Mouse (Mus musculus) layer of hippocampus, adult 9-11 months (tissue): Measurements from ENCODE around the gene C5ar1.

ENCODE experiments used
- DNase-seq: peaks from one replicate; pipeline ENCODE4 v3.0.0; 2022

C5ar1 gene

DNA sequence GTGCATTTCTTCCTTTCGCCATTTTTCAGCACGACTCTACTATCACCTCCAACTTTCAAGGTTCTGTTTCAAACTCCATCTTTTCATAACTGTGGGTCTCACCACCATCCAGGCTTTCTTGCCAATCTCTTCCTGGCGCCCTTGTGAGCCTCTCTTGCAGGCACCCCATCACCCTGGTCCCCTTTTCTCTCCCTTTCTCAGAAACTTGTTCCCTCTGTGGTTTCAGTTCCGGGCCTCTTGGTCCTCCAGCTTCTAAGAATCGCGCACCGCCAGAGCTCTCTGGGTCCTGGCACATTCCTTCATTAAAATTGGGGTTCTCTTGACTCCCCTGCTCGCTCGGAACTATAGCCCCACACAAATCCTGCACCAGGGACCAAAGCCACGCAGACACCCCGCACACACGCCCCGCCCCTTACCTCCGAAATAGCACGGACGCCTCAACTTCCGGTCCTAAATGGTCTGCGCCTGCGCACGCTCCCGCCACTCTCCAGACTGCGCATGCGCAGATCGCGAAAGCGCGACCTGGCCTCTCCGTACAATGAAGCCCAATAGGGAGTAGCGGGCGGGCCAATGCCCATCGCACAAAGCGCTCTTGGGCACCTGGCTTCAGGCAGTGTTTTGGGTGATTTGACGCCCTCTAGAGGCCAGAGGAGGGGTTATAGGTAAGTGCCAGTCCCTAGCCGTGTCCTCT is 37.6 kb downstream of the C5ar1 start, which contains the start of gene Dhx34:
TSS of gene Dhx34 (minus strand) at position 456 of the 691 bp plus-strand sequence.
- DNase-seq: peak; percentile 96

DNA sequence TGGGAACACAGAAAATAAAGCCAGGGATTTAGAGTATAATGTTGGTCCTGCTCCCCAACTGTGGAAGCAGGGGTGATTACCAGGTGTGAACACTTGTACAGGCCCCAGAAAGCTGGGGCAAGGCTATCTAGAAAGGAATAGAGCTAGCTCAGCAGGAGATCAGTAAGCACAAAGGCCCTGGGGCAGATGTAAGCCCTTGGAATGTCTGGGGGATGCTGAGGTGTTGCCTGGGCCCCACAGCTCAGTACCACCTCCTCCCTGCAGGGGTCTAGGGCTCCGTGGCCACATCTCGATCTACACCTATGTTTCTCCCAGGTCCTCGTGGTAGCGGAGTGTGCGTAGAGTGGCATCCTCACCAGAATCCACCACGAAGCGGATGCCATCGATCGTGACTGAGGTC is 45.4 kb downstream of the C5ar1 start:
- DNase-seq: no peak

DNA sequence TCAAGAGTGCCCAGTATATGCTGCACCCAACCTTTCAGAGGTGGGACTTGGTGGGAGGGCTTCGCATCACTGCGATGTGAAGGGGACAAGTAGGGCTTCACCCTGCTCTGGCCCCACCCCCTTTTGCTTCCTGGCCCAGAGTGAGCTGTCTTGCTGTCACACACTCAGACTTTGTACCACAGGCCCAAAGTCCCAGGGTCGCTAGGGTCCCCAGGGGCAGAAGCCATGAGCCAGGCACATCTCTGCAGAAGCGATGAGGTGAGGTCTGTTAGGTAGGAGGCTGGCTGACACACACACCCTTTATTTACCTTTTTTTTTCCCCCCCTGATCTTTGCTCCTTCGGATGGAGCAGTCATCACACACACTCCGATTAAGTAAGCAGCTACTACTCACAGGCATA is 46.1 kb downstream of the C5ar1 start:
- no peak for DNase-seq

DNA sequence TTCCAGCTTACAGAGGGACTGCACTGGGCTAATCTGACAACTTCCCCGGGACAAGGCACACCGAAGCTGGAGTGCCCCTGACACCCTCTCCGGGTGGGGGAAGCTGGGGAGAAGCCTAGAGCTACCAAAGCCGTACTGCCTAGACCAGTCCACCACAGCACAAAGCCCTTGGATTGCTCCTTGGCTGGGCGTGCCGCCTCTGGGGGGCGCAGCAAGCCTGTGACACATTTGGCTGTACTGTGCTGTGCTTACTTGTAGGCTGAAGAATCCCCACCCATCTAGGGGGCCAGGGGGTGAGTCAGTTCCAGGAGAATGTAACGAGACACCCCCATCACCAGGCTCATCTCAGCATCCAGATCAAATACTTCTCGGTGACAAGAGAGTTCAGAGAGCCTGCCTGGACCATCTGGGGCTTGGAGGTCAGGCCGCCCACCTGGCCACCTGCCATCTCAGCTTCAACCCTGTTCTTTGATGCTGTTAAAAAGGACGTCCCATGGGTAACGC is 48.4 kb downstream of the C5ar1 start:
- DNase-seq: no peak

DNA sequence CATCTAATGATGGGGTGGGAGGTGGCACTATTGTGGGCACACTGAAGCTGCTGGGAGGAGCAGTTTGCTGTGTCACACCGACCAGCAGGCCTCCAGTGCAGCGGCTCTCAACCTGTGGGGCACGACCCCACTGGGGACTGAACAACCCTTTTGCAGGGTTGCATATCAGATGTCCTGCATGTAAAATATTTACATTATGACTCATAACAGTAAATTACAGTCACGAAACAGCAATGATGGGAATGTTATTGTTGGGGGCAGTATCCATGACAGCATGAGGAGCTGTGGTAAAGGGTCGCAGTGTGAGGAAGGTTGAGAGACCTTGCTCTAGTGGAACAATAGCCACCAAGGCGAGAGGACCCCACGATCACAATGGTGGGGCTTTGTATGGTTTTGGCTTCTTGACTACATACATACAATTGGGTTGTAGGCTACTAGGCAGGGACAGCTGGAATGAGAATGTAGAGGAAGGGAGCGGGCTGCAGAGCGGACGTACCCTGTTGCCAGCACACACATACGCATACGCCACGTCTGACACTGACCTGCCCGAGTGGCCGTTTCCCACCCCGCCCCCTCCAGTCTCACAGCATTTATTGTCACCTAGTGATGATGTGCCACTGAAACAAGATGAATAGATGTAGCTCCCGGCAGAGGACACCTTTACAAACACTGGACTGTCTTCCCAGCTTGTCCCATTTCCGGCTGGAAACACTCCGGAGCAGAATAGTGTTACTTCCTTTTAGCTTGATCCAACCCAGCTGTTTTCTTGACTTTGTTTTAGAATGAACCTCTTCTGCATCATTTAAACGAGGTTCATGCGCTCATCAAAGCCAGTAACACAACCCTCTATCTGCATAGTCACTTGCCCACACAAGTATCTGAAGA is 50.3 kb downstream of the C5ar1 start:
- DNase-seq: no peak

DNA sequence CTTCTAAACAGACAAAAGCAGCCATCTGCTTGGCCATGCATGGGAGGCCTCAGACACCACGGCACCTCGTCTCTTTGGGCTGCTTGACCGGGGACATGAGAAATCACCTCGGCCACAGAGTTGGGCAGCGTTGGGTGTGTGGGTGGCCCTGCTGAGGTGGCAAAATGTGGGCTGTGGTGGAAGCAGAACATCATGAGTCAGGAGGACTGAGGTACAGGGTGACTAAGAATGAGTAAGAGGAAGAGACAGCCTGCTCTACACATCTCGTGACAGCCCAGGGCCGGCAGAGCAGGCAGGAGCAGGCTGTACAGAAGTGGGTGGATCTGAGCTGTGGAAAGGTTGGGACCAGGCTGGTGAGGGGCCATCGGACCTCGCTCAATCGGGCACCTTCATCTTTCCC is 51.8 kb downstream of the C5ar1 start:
- peak; percentile 85 for DNase-seq

DNA sequence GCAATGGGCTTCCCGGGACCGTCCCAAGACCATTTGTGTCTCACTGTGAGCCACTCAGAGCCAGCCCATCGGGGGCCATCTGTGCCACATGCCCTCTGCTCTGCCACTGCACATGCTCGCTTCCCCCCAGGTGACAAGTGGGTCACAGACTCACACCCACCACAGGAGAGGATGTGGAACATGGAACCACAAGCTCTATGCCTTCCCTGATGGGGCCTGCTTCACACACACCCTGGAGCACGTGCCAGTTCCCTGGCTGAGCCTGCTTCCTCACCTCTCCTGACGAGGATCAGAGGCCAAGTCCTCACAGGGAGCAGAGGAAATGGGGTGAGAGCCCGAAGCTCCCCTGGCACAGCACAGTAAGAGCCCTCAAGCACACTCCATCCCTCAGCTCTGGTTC is 52.3 kb downstream of the C5ar1 start:
- peak; percentile 51 for DNase-seq

DNA sequence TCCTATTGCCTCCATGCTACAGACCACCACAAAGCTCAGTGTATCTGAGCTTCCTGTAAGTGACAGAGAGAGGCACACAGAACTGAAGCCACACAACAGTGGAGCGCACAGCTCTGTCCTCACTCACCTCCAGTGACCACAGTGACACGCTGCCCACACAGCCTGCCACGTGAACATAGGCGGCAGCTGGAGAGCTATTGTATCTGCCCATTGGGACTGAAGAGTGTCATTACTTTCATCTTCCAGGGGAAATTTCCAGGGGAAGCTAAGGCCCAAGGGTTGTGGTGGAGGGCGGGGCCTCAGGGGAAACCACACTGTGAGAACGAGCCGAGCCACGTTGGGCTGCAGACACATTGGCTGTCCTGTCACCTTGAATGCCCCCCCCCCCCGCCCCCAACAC is 54.5 kb downstream of the C5ar1 start:
- no peak for DNase-seq

DNA sequence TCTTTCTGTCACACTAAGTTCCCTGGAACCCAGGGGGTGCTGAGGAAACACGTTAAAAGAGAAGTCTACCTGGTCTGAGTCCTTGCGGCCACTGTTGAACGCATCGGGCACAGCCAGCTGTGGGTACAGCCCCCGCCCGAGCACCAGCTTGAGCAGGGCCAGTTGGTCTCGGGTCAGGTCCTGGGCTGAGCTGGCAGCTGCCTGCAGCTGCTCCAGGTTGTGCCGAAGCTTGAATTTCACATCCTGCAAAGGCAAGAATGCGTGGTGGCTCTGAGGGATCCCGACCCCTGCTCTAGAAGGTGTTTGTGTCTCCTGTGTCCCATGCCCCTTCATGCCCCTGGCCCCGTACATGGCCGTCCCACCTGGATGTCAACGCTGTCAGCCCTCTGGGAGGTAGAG is 55.8 kb downstream of the C5ar1 start:
- no peak for DNase-seq

DNA sequence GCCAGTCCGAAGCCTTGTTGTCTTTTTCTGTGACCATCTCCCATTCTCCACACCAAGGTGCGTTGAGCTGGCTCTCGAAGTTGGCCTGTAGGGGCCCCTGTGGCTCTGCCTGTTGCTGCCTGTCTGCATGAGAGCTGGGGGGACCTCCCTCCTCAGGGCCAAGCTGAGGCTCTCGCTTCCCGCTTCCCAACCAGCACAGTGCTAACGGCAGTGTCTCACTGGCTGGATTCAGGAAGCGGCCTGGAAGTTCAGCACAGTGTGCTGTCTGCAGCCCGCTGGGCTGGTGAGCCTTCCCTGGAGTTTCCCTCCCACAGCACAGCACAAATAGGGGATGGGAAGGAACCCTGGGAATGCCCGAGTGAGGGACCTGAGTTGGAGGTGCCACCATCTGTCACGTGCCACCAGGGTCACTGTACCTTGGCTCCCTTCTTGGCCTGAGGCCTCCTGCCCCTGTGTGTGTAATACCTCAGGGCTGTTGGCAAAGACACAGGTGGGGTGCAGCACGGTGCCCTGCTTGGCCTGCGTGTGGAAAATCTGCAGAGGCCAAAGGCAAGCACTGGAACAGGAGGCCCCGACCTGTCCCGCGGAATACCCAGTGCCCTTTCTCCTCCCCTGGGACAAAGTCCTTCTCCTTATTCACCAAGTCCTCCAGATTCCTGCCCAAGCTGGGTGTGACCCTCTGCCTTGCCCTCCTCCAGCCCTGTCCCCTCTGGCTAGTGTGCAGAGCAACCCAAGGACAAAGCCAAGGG is 56.4 kb downstream of the C5ar1 start:
- no peak for DNase-seq

DNA sequence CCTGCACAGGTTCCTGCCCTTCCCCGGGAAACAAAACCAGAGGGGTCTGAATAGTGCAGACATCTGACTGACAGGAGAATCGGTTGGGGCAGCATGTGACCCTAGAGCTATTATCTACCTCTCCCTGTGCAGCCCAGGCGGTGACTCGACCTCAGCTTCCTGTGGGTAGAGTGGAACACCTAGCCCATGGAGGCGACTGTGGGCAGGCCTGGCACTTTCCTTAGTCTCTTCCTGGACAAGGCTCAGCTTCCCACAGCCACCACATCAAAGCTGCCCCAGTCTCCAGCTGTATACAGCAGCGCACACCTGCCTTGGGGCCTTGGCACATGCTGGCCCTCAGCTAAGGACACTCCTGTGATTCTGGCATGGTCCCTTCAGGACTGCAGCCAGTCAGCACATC is 58.2 kb downstream of the C5ar1 start:
- DNase-seq: no peak

DNA sequence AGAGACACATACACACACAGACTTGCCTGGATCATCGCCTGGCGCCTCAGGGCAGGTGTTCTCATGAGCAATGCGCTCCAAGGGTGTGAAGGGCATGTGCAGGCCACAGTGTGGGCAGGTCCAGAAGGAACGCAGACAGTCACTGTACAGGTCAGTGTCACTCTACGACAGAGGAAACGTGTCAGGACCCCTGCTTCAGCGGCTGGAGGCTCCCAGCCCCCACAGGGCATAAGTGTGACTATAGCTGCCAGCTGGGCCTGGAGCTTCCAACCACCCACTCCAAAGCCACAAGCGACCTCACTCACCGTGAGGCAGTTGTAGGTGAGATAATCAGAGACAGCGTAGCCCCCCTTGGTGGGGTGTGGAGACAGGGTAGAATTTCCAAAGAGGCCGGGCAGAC is 60.8 kb downstream of the C5ar1 start:
- DNase-seq: no peak

DNA sequence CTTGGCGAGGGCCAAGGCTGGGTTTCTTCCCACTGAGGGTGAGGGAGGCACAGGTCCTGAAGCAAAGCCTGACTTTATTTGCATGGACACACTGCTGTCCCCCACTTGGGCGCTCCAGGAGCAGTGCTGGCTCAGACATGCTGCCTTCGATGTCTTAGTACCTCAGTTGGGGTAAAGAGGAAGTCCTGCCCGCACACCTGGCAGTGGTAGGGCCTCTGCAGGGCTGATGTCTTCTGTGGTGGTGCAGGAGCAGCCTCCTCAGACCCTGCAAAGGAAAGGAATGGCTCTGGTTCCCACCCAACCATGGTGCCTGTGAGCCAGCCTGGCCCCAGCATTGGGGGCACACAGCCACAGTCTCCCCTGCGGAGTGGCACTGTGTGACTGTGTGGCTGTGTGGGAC is 62.2 kb downstream of the C5ar1 start:
- no peak for DNase-seq
